Mouse (Mus musculus) testis, adult 2 months (tissue): Measurements from ENCODE around the gene Insc. TPM values are rescaled to one million over a fixed set of nuclear protein-coding genes. Genes with fewer than 3 reads are reported as not detected.

Source experiments
- H3K27ac ChIP-seq: fragments of 200-500 bp; 2 replicates; pipeline ENCODE4 v1.5.1; 2012; ENCODE audit warnings: low read depth, low read length; ENCODE audit not compliant: control insufficient read depth, insufficient read depth
- H3K27me3 ChIP-seq: fragments of 200-500 bp; 2 replicates; pipeline ENCODE4 v1.6.1; 2012; ENCODE audit warnings: mild to moderate bottlenecking, low read length, moderate library complexity; ENCODE audit not compliant: control insufficient read depth, insufficient read depth
- H3K36me3 ChIP-seq: fragments of 200-500 bp; 2 replicates; pipeline ENCODE4 v1.6.1; 2012; ENCODE audit warnings: mild to moderate bottlenecking, low read length; ENCODE audit not compliant: control insufficient read depth, insufficient read depth
- H3K4me1 ChIP-seq: fragments of 200-500 bp; 2 replicates; pipeline ENCODE4 v1.6.1; 2012; ENCODE audit warnings: low read length; ENCODE audit not compliant: control insufficient read depth, insufficient read depth
- H3K4me3 ChIP-seq: fragments of 200-500 bp; 2 replicates; pipeline ENCODE4 v1.5.1; 2012; ENCODE audit warnings: low read depth, mild to moderate bottlenecking, low read length, moderate library complexity, mixed read lengths; ENCODE audit not compliant: control insufficient read depth
- CTCF ChIP-seq: fragments of 200-500 bp; IDR thresholded peaks from 2 replicates; pipeline ENCODE4 v1.5.1; 2012; ENCODE audit warnings: low read depth, mild to moderate bottlenecking, inconsistent platforms, low read length, moderate library complexity; ENCODE audit not compliant: control insufficient read depth, insufficient read depth, insufficient replicate concordance
- POLR2A ChIP-seq: fragments of 200-500 bp; IDR thresholded peaks from 2 replicates; pipeline ENCODE4 v1.6.1; 2012; ENCODE audit warnings: low read depth, mild to moderate bottlenecking, inconsistent platforms, low read length, moderate library complexity; ENCODE audit not compliant: control insufficient read depth
- polyA plus RNA-seq: library from polyadenylated mRNA; depleted of rRNA; stranded (reverse); fragments of >200 nt; gene quantifications from 2 replicates; pipeline ENCODE4 v1.2.3, GENCODE M21; 2012

The Insc gene
- polyA plus RNA-seq, 1 experiment = 2.1 TPM

- Histone ChIP-seq H3K4me3 (no peak overlapping the region; the same call in 1 of the 2 replicates), H3K27ac (no peak overlapping the region), H3K36me3 (no peaks in the 10 kb centered on the region), H3K27me3 (no peaks in the 10 kb centered on the region), H3K4me1 (no peaks in the 10 kb centered on the region)
- TF ChIP-seq POLR2A (no peak), CTCF (no peak)
Observed at GRCm38 (mm10) chr7:114768516-114768915, 25.0 kb downstream of the Insc start.

DNA sequence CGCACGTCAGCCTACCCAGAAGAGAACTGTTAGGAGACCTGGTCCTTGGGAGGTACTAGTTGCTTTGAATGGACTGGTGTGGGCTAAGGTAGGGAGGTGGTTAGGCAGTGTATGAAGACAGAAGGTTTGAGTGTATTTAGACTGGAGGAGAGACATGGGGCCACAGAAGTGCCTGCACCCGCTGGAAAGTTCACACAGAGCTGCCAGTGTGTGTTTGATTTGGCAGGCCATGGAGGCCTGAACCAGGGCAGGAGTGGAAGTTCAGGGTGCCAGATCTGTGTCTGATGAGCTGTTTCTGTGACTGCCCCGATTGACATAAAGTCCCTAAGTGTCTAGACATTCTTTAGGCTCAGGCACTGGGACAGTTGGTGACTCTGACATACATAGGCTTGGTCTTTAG lies 25.5 kb downstream of the Insc start:
- Histone ChIP-seq H3K27me3 (no peaks in the 10 kb centered on the region), H3K36me3 (no peaks in the 10 kb centered on the region), H3K4me1 (no peaks in the 10 kb centered on the region), H3K27ac (no peak overlapping the region), H3K4me3 (peak overlapping the region; percentile 8; the same call in 1 of the 2 replicates)
- TF ChIP-seq CTCF (no peak), POLR2A (no peak)

- Histone ChIP-seq H3K36me3 (no peaks in the 10 kb centered on the region), H3K4me3 (no peak overlapping the region), H3K4me1 (no peaks in the 10 kb centered on the region), H3K27ac (no peak overlapping the region), H3K27me3 (no peaks in the 10 kb centered on the region)
- TF ChIP-seq CTCF = no peak
- TF ChIP-seq POLR2A = no peak
Observed at GRCm38 (mm10) chr7:114770586-114770985, 27.1 kb downstream of the Insc start.

GRCm38 (mm10) chr7:114771801-114772200 lies 28.3 kb downstream of the Insc start:
- H3K27me3 ChIP-seq = no peaks in the 10 kb centered on the region
- no peak for TF ChIP-seq POLR2A
- no peak for TF ChIP-seq CTCF

GRCm38 (mm10) chr7:114773781-114774180 lies 30.3 kb downstream of the Insc start:
- TF ChIP-seq CTCF (no peak), POLR2A (no peak)
- Histone ChIP-seq H3K27me3 (no peaks in the 10 kb centered on the region), H3K36me3 (no peaks in the 10 kb centered on the region), H3K4me3 (no peak overlapping the region), H3K4me1 (no peaks in the 10 kb centered on the region), H3K27ac (no peak overlapping the region)

More at GRCm38 (mm10) chr7:114771801-114772200, 28.3 kb downstream of the Insc start:
- no peak overlapping the region for H3K4me3 ChIP-seq
- no peaks in the 10 kb centered on the region for H3K4me1 ChIP-seq
- H3K27ac ChIP-seq = no peak overlapping the region
- no peaks in the 10 kb centered on the region for H3K36me3 ChIP-seq

- H3K4me3 ChIP-seq = no peak overlapping the region
- no peaks in the 10 kb centered on the region for H3K27me3 ChIP-seq
- H3K4me1 ChIP-seq = no peaks in the 10 kb centered on the region
- TF ChIP-seq CTCF (no peak), POLR2A (no peak)
- H3K27ac ChIP-seq = no peak overlapping the region
- H3K36me3 ChIP-seq = no peaks in the 10 kb centered on the region
Observed at GRCm38 (mm10) chr7:114775856-114776255, 32.4 kb downstream of the Insc start.

- no peak overlapping the region for H3K4me3 ChIP-seq
- no peaks in the 10 kb centered on the region for H3K27me3 ChIP-seq
- no peaks in the 10 kb centered on the region for H3K36me3 ChIP-seq
- TF ChIP-seq POLR2A = no peak
- H3K4me1 ChIP-seq = no peaks in the 10 kb centered on the region
- no peak overlapping the region for H3K27ac ChIP-seq
Observed at GRCm38 (mm10) chr7:114778156-114778770, 34.8 kb downstream of the Insc start.
